10 mouse cellular contexts compared by ENCODE assay signal in the genomic region with DNA sequence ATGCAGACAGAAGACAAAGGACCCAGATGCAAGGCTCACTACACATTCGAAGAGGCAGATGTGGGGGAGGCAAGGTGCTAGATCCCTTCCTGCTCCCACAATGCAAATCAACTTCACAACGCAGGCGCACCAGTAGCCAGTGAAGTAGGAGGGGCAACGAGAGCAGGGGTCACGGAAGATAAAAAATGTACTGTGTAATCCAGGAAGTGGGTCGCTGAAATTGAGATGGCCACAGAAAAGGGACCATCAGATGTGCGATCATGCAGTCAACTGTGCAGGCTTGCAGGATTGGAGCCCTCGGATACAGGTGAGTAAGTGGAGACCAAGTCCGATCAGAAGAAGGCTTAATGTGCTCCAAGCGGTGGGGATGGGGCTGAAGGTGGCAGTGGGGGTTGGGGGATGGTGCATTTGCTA. TPM values are rescaled to one million over a fixed set of nuclear protein-coding genes. Genes with fewer than 3 reads are reported as not detected.
DNase-seq lines count a peak whose midpoint lies in the region; ATAC-seq and TF ChIP-seq lines count a peak whose summit lies in the region.
"Had no signal": no experiment of that assay in that cellular context is flagged by ENCODE, and none has a peak within 500 bp of the region (broad histone marks: within the 10 kb centered on the region; RNA-seq: fewer than 3 reads in every experiment).

No protein-coding gene starts in this region.

- no peak for TF ChIP-seq POLR2A in thymus, adult 2 months (IDR thresholded peaks at IDR 0.05; ENCODE audit: control insufficient read depth, extremely low read depth, insufficient read depth, low read length, poor library complexity)

- no peaks in the 10 kb centered on the region for H3K36me3 ChIP-seq in thymus, adult 2 months (ENCODE audit: control insufficient read depth, insufficient read depth, low read length)
- no peaks in the 10 kb centered on the region for H3K36me3 ChIP-seq in stomach, postnatal 0 days (ENCODE audit: control insufficient read depth, insufficient read depth, low read length)
- H3K36me3 ChIP-seq in hindbrain, embryonic 11.5 days (ENCODE audit: control insufficient read depth, insufficient read depth, low read length) = no peaks in the 10 kb centered on the region

- H3K4me1 ChIP-seq in thymus, adult 2 months (replicated peaks; ENCODE audit: control insufficient read depth, insufficient read depth, low read length) = no peaks in the 10 kb centered on the region
- peaks cover 3% of the 10 kb centered on the region; the same call in 1 of the 2 replicates for H3K4me1 ChIP-seq in stomach, postnatal 0 days (replicated peaks; ENCODE audit: control insufficient read depth, insufficient read depth)
- H3K4me1 ChIP-seq in hindbrain, embryonic 11.5 days (replicated peaks; ENCODE audit: control insufficient read depth, insufficient read depth, low read length) = no peaks in the 10 kb centered on the region

- no peaks in the 10 kb centered on the region for H3K27me3 ChIP-seq in thymus, adult 2 months (ENCODE audit: control insufficient read depth, insufficient read depth, low read length)
- no peaks in the 10 kb centered on the region for H3K27me3 ChIP-seq in stomach, postnatal 0 days (ENCODE audit: control insufficient read depth, insufficient read depth, low read length)
- no peaks in the 10 kb centered on the region for H3K27me3 ChIP-seq in hindbrain, embryonic 11.5 days (ENCODE audit: control insufficient read depth, insufficient read depth, low read length)

- TF ChIP-seq CTCF in thymus, adult 2 months (IDR thresholded peaks at IDR 0.05; ENCODE audit: borderline replicate concordance, control insufficient read depth, extremely low read depth, insufficient read depth, low read length, poor library complexity) = no peak
- no peak for TF ChIP-seq CTCF in stomach, postnatal 0 days (IDR thresholded peaks at IDR 0.05; ENCODE audit: low read depth)

- WGBS in thymus, adult 2 months = 69% methylated on average over 10 of the region's 10 CpGs
- 61% methylated on average over 10 of the region's 10 CpGs for WGBS in stomach, postnatal 0 days
- WGBS in hindbrain, embryonic 11.5 days = 61% methylated on average over 10 of the region's 10 CpGs

- no peak overlapping the region for H3K9ac ChIP-seq in stomach, postnatal 0 days (ENCODE audit: low read length)
- no peak overlapping the region for H3K9ac ChIP-seq in hindbrain, embryonic 11.5 days (ENCODE audit: low read depth, low read length)

- H3K4me3 ChIP-seq in thymus, adult 2 months (ENCODE audit: control insufficient read depth, insufficient read depth, low read length) = peak overlapping the region; percentile 46
- H3K4me3 ChIP-seq in stomach, postnatal 0 days (ENCODE audit: low read depth, low read length) = no peak overlapping the region; the same call in 1 of the 2 replicates
- H3K4me3 ChIP-seq in hindbrain, embryonic 11.5 days (ENCODE audit: low read depth, low read length) = no peak overlapping the region
- H3K4me3 ChIP-seq: megakaryocyte, embryonic 14.5 days had no signal

- DNase-seq in thymus, adult 2 months = no peak
- no peak for DNase-seq in thymus, postnatal 4 days
- peak; percentile 17 for DNase-seq in kidney, postnatal 14 days
- peak; percentile 59 for DNase-seq in stomach, postnatal 0 days (ENCODE audit: low spot score)
- DNase-seq in hindbrain, embryonic 11.5 days (ENCODE audit: low spot score) = no peak
- no peak for DNase-seq in adrenal gland, postnatal 14 days
- no peak for DNase-seq in right cerebral cortex, postnatal 4 days
- DNase-seq: adrenal gland, adult 2 months had no signal

- no peaks in the 10 kb centered on the region for H3K9me3 ChIP-seq in stomach, postnatal 0 days (ENCODE audit: control insufficient read depth, low read length)
- H3K9me3 ChIP-seq in hindbrain, embryonic 11.5 days (ENCODE audit: control insufficient read depth, low read length) = no peaks in the 10 kb centered on the region
- H3K9me3 ChIP-seq: megakaryocyte, embryonic 14.5 days had no signal

- ATAC-seq in common myeloid progenitor, adult 5-6 weeks (replicated peaks; ENCODE audit: low read depth, poor library complexity, severe bottlenecking) = 0 out of 2 replicates have a peak, but pooled peaks have one; percentile 22
- 0 out of 2 replicates have a peak, but pooled peaks have one; percentile 63 for ATAC-seq in stomach, postnatal 0 days (ENCODE audit: low FRiP score, low TSS enrichment)
- ATAC-seq in hindbrain, embryonic 11.5 days (ENCODE audit: low FRiP score) = no peak

- TF ChIP-seq EP300 in stomach, postnatal 0 days (optimal IDR thresholded peaks at IDR 0.05) = no peak

- H3K4me2 ChIP-seq in stomach, postnatal 0 days (replicated peaks; ENCODE audit: low read depth) = peak overlapping the region; percentile 29
- H3K4me2 ChIP-seq in hindbrain, embryonic 11.5 days (replicated peaks; ENCODE audit: low read depth, low read length) = no peak overlapping the region

- no peak overlapping the region for H3K27ac ChIP-seq in thymus, adult 2 months (ENCODE audit: control insufficient read depth, insufficient read depth, low read length)
- H3K27ac ChIP-seq in stomach, postnatal 0 days (replicated peaks) = no peak overlapping the region; the same call in 1 of the 2 replicates
- H3K27ac ChIP-seq in hindbrain, embryonic 11.5 days (ENCODE audit: low read depth, low read length) = no peak overlapping the region

RNA-seq across cellular contexts. Expression of a gene that starts 27.0 kb away (rescaled TPM):
- polyA plus RNA-seq in thymus, adult 2 months (2012; rRNA removed) = not detected in 2 replicates
- 0.64 and 2.2 TPM in 2 replicates for total RNA-seq in common myeloid progenitor, adult 5-6 weeks (2017)
- polyA plus RNA-seq in stomach, postnatal 0 days (2015; fragmentation: Nextera tagmentation; extraction: Ambion mirVana) = 3.5 and 4.9 TPM in 2 replicates
- polyA plus RNA-seq in hindbrain, embryonic 11.5 days (2014; fragmentation: Nextera tagmentation; extraction: Ambion mirVana) = 1.9 and 2.3 TPM in 2 replicates
- total RNA-seq in adrenal gland, postnatal 14 days (2021) = 0.34 TPM in 1 of 2 replicates, not detected in the other
- polyA plus RNA-seq: adrenal gland, adult 2 months had no signal

RNA-seq across cellular contexts. Expression of a gene that starts 40.4 kb away (rescaled TPM):
- polyA plus RNA-seq in thymus, adult 2 months (2012; rRNA removed) = 5.1 and 6.0 TPM in 2 replicates
- total RNA-seq in common myeloid progenitor, adult 5-6 weeks (2017) = 12.2 and 13.5 TPM in 2 replicates
- polyA plus RNA-seq in stomach, postnatal 0 days (2015; fragmentation: Nextera tagmentation; extraction: Ambion mirVana) = 18.8 and 18.9 TPM in 2 replicates
- polyA plus RNA-seq in hindbrain, embryonic 11.5 days (2014; fragmentation: Nextera tagmentation; extraction: Ambion mirVana) = 8.1 and 11.2 TPM in 2 replicates
- total RNA-seq in adrenal gland, postnatal 14 days (2021) = 21.9 and 23.3 TPM in 2 replicates

Comparison
In these comparisons a context has a peak if more than half of its experiments do, and no peak if none do; other contexts are left out.
1. DNase-seq: peak in kidney, postnatal 14 days (single experiment) and stomach, postnatal 0 days (single experiment); none in thymus, adult 2 months (single experiment), thymus, postnatal 4 days (single experiment), hindbrain, embryonic 11.5 days (single experiment), adrenal gland, postnatal 14 days (single experiment) and right cerebral cortex, postnatal 4 days (single experiment).